Mouse (Mus musculus) skeletal muscle tissue, adult 2 months (tissue): ENCODE data around the gene Zdhhc22.

Source experiments
- DNase-seq: peaks from one replicate; pipeline ENCODE4 v3.0.0-alpha.2; 2012; ENCODE audit warnings: low read depth, low spot score

The Zdhhc22 gene

DNA sequence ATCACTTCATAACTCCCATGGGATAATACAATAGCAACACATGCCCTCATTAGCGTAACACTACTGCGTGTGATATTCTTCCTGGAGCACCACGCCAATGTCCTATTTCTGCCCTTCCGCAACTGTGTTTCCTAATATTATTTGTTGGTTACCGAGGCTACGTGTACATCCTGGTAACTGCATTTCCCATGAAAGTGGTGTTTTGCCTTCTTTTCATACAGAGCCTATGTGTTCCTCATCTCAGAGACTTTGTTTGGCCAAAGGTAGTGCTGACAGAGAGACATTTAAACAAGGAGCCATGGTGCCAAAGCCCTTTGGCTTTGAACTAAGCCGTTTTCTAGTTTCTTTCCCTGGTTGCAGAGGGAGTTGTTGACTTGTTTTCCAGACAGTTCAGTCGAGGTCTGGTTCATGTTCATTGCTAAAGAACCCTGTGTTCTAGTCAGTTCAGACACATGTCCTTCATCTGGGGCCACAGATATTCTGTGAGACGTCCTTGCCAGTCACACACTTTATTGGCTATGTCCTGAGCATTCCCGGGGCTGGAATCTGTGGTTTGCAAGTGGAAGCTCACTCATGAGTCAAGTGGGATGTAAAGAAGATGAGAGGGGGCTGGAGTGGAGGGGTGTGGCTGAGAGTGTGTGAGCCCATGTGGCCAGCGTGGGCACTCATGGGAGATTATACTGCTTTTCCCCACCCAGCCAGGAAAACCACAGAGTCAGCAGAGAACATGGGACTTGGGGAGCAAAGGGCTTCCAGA is 53.5 kb downstream of the Zdhhc22 start:
- peak; percentile 51 for DNase-seq

DNA sequence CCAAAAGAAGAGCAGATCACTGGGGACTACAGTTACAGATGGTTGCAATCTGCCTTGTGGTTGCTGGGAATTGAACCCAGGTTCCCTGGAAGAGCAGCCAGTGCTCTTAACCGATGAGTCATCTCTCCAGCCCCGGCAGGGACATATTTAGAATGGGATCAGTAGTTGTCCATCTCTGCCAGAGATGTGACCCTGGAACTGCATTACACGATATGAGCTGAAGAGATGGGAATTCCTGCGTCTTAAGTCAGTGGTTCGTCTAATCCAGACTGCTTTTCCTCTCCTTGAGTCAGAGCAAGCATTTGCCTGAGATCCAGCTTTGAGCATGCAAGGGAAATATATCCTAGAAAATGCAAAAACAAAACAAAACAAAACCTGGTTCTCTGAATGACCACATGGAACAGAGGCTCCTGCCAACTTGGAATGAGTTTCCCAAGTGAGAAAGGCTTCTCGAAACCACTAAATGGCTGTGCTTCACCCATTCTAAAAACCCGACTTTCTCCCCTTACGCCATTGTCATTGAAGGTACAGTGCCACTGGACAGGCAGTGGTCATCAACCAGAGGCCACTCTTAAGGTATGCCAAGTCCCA is 54.4 kb downstream of the Zdhhc22 start:
- DNase-seq = peak; percentile 64

DNA sequence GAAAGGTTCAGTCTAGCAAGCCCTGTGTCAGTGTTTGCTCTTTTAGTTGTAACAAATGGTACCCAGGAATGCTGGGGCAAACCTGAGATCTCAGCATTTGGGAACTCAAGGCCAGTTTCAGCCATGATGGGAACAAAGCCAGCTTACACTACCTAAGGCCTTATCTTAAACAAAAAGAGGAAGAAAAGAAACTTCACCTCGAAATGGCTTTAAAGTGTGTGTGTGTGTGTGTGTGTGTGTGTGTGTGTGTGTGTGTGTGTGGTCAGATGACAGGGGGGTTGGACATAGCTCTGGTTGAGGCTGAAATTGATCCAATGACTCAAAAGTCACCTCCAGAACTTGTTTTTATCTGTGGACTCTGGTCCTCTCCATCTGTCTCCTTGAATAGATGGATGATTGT is 55.5 kb downstream of the Zdhhc22 start:
- no peak for DNase-seq

DNA sequence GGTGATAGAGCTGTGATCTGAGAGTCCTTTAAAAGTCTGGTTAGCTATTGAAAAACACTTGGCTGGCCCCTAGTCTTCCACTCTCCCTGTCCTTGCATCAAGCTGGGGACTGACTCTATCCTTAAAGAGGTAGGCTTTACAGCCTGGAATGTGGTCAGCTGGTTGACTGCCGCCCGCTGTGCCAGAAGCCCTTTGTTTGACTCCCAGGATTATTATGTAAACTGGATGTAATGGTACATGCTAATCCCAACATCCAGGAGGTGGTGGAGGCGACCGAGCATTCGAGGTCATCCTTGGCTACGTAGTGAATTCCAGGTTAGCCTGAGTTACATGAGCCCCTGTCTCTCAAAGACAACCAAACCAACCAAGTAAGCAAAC is 57.7 kb downstream of the Zdhhc22 start:
- DNase-seq = no peak

DNA sequence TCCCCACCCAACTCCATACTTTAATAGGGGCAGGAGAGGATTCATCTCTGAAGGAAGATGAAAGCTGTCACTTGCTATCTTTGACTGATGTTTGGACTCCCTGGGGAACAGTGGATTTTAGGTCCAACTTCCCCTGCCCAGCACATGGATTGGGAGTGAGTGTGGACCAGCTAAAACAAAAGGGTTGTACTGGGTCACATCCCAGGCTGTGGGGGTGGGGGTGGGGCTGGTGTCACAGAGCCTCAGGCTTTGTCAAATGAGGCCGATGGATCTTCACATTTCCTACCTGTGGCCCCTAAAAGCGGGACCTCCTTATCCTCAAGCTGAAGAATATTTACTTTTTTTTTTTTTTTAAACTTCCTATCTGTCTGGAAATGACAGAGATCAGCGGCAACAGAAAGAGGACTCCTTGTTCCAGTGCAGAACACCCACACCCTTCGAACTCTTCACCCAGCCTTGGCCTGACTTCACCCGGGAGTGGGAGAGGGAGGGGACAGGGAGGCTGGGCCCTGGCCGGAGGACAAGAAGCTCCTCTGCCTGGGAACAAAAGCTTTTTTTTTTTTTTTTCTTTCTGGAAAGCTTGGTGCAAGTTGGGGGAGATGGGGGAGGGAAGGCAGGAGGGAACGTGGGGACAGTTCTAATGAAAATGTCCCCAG is 58.2 kb downstream of the Zdhhc22 start:
- peak; percentile 94 for DNase-seq

DNA sequence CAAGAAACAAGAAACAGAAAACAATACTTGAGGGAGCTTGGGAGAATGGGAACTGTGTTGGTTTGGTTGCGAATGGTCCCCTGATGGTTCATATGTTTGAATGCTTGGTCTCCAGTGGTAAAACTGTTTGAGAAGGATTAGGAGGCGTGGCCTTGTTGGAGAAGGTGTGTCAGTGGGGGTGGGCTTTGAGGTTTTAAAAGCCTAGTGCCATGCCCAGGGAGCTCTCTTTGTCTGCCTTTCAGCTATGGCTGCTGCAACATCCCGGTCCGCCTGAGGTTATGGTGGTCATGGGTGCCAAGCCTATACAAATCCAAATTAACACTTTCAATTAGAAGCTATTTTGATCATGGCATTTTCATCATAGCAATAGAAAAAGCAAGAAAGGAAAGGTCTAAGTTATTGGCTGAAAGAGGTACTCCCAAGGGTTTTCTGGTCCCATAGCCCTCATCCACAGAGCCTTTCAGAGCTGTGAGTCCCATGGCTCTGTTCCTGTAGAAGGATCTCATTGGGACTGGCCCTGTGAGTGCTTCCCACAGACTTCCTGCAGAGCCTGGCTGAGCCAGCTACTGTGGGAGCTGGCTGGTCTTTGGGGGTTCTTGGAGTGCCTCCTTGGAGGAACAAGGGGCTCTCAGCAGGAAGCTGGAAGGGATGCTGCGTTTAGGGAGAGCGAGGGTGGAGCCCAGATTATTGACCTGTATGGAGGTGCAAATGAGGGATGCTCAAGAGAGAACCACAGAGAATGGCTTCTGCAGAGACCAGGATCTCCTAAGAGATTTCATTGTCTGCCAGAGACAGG is 59.1 kb downstream of the Zdhhc22 start:
- no peak for DNase-seq
